In genomic region chr6:142876279-142876899, GRCm38 (mm10) we compare ENCODE assay signal across 11 mouse cellular contexts.
A peak's percentile ranks its signal among the peaks of the same experiment; 100 is the strongest.
DNase-seq lines count a peak whose midpoint lies in the region; ATAC-seq and TF ChIP-seq lines count a peak whose summit lies in the region.
"Had no signal": no experiment of that assay in that cellular context is flagged by ENCODE, and none has a peak within 500 bp of the region (broad histone marks: within the 10 kb centered on the region; RNA-seq: fewer than 3 reads in every experiment).

No protein-coding gene starts in this region.

- no peak overlapping the region for H3K4me3 ChIP-seq in kidney, postnatal 0 days (replicated peaks; ENCODE audit: low read depth, low read length)
- no peak overlapping the region for H3K4me3 ChIP-seq in forebrain, embryonic 13.5 days
- no peak overlapping the region for H3K4me3 ChIP-seq in limb, embryonic 11.5 days (ENCODE audit: low read depth, low read length)
- no peak overlapping the region for H3K4me3 ChIP-seq in neural tube, embryonic 15.5 days (replicated peaks)
- no peak overlapping the region for H3K4me3 ChIP-seq in heart, embryonic 12.5 days
- H3K4me3 ChIP-seq: limb, embryonic 15.5 days had no signal

- no peak overlapping the region for H3K4me2 ChIP-seq in kidney, postnatal 0 days (ENCODE audit: low read length)
- peak overlapping the region; percentile 46 for H3K4me2 ChIP-seq in forebrain, embryonic 13.5 days
- H3K4me2 ChIP-seq in limb, embryonic 11.5 days (ENCODE audit: low read depth, severe bottlenecking) = no peak overlapping the region
- peak overlapping the region; percentile 29 for H3K4me2 ChIP-seq in neural tube, embryonic 15.5 days
- H3K4me2 ChIP-seq in heart, embryonic 12.5 days = no peak overlapping the region
- H3K4me2 ChIP-seq: limb, embryonic 15.5 days had no signal

- no peak for TF ChIP-seq CTCF in kidney, postnatal 0 days (IDR thresholded peaks at IDR 0.05; ENCODE audit: low read depth)

- no peaks in the 10 kb centered on the region for H3K36me3 ChIP-seq in kidney, postnatal 0 days (ENCODE audit: insufficient read depth, low read length)
- no peaks in the 10 kb centered on the region for H3K36me3 ChIP-seq in forebrain, embryonic 13.5 days (ENCODE audit: poor library complexity, severe bottlenecking)
- H3K36me3 ChIP-seq in limb, embryonic 11.5 days (ENCODE audit: control insufficient read depth, insufficient read depth, low read length) = no peaks in the 10 kb centered on the region
- H3K36me3 ChIP-seq in neural tube, embryonic 15.5 days = no peaks in the 10 kb centered on the region
- no peaks in the 10 kb centered on the region for H3K36me3 ChIP-seq in heart, embryonic 12.5 days
- H3K36me3 ChIP-seq: limb, embryonic 15.5 days had no signal

- H3K4me1 ChIP-seq in kidney, postnatal 0 days (replicated peaks; ENCODE audit: insufficient read depth, low read length) = peaks cover 11% of the 10 kb centered on the region; the same call in 1 of the 2 replicates
- peaks cover 36% of the 10 kb centered on the region for H3K4me1 ChIP-seq in forebrain, embryonic 13.5 days
- H3K4me1 ChIP-seq in limb, embryonic 11.5 days (ENCODE audit: control insufficient read depth, insufficient read depth, low read length) = peaks cover 13% of the 10 kb centered on the region
- peaks cover 46% of the 10 kb centered on the region for H3K4me1 ChIP-seq in neural tube, embryonic 15.5 days
- H3K4me1 ChIP-seq in heart, embryonic 12.5 days (replicated peaks) = peaks cover 34% of the 10 kb centered on the region

- DNase-seq in kidney, postnatal 0 days (ENCODE audit: low spot score) = peak; percentile 71
- DNase-seq in kidney, postnatal 25 days = no peak
- peak; percentile 52 for DNase-seq in limb, embryonic 11.5 days (ENCODE audit: low spot score)
- DNase-seq in spleen, postnatal 14 days (ENCODE audit: low spot score in 2 of 2) = no peak
- DNase-seq in layer of hippocampus, adult 8-10 months (ENCODE audit: low spot score in 2 of 2) = no peak
- DNase-seq: B cell, adult 2 months had no signal

- no peak for ATAC-seq in kidney, postnatal 0 days (replicated peaks; ENCODE audit: low FRiP score, low read depth)
- peak; percentile 74 for ATAC-seq in forebrain, embryonic 13.5 days
- no peak for ATAC-seq in limb, embryonic 11.5 days (ENCODE audit: insufficient number of reproducible peaks, low FRiP score, low TSS enrichment, low read depth)
- no peak for ATAC-seq in neural tube, embryonic 15.5 days (ENCODE audit: low FRiP score)
- no peak for ATAC-seq in heart, embryonic 12.5 days (ENCODE audit: insufficient number of reproducible peaks, low FRiP score)
- ATAC-seq: Patski had no signal

- no peak overlapping the region for H3K9ac ChIP-seq in kidney, postnatal 0 days (ENCODE audit: low read depth, low read length)
- H3K9ac ChIP-seq in forebrain, embryonic 13.5 days = no peak overlapping the region
- H3K9ac ChIP-seq in limb, embryonic 11.5 days (ENCODE audit: low read length) = no peak overlapping the region
- no peak overlapping the region for H3K9ac ChIP-seq in neural tube, embryonic 15.5 days (replicated peaks)
- H3K9ac ChIP-seq in heart, embryonic 12.5 days = no peak overlapping the region
- H3K9ac ChIP-seq: limb, embryonic 15.5 days had no signal

- no peaks in the 10 kb centered on the region for H3K9me3 ChIP-seq in kidney, postnatal 0 days (replicated peaks; ENCODE audit: low read length)
- no peaks in the 10 kb centered on the region for H3K9me3 ChIP-seq in forebrain, embryonic 13.5 days (replicated peaks)
- H3K9me3 ChIP-seq in limb, embryonic 11.5 days (ENCODE audit: control insufficient read depth, low read length) = no peaks in the 10 kb centered on the region
- H3K9me3 ChIP-seq in neural tube, embryonic 15.5 days (replicated peaks) = no peaks in the 10 kb centered on the region
- H3K9me3 ChIP-seq in heart, embryonic 12.5 days (replicated peaks) = no peaks in the 10 kb centered on the region
- H3K9me3 ChIP-seq: limb, embryonic 15.5 days had no signal

- 24% methylated on average over 8 of the region's 8 CpGs for WGBS in kidney, postnatal 0 days
- WGBS in forebrain, embryonic 13.5 days = 2% methylated on average over 8 of the region's 8 CpGs
- WGBS in limb, embryonic 11.5 days = 37% methylated on average over 8 of the region's 8 CpGs
- 9% methylated on average over 8 of the region's 8 CpGs for WGBS in neural tube, embryonic 15.5 days
- WGBS in heart, embryonic 12.5 days = 52% methylated on average over 8 of the region's 8 CpGs

- no peak overlapping the region for H3K27ac ChIP-seq in kidney, postnatal 0 days
- H3K27ac ChIP-seq in forebrain, embryonic 13.5 days = peak overlapping the region; percentile 44
- H3K27ac ChIP-seq in limb, embryonic 11.5 days (replicated peaks; ENCODE audit: low read depth, low read length) = no peak overlapping the region
- peak overlapping the region; percentile 64 for H3K27ac ChIP-seq in neural tube, embryonic 15.5 days (replicated peaks)
- H3K27ac ChIP-seq in heart, embryonic 12.5 days (ENCODE audit: poor library complexity, severe bottlenecking) = no peak overlapping the region
- H3K27ac ChIP-seq: limb, embryonic 15.5 days had no signal

- H3K27me3 ChIP-seq in kidney, postnatal 0 days (ENCODE audit: insufficient read depth, low read length) = no peaks in the 10 kb centered on the region
- no peaks in the 10 kb centered on the region for H3K27me3 ChIP-seq in forebrain, embryonic 13.5 days
- no peaks in the 10 kb centered on the region for H3K27me3 ChIP-seq in limb, embryonic 11.5 days (ENCODE audit: control insufficient read depth, insufficient read depth, low read length)
- no peaks in the 10 kb centered on the region for H3K27me3 ChIP-seq in neural tube, embryonic 15.5 days (replicated peaks)
- H3K27me3 ChIP-seq in heart, embryonic 12.5 days (replicated peaks) = no peaks in the 10 kb centered on the region
- H3K27me3 ChIP-seq: limb, embryonic 15.5 days; Patski had no signal

Comparison
In these comparisons a context has a peak if more than half of its experiments do, and no peak if none do; other contexts are left out.
1. DNase-seq: peak in kidney, postnatal 0 days (single experiment) and limb, embryonic 11.5 days (single experiment); none in kidney, postnatal 25 days (0 of 2), spleen, postnatal 14 days (0 of 2) and layer of hippocampus, adult 8-10 months (0 of 2).
2. H3K27ac ChIP-seq: peak in forebrain, embryonic 13.5 days (single experiment) and neural tube, embryonic 15.5 days (single experiment); none in kidney, postnatal 0 days (single experiment), limb, embryonic 11.5 days (single experiment) and heart, embryonic 12.5 days (single experiment).
3. H3K4me2 ChIP-seq: peak in forebrain, embryonic 13.5 days (single experiment) and neural tube, embryonic 15.5 days (single experiment); none in kidney, postnatal 0 days (single experiment), limb, embryonic 11.5 days (single experiment) and heart, embryonic 12.5 days (single experiment).